Mouse (Mus musculus) adipocyte (in vitro differentiated cells): ENCODE results near the gene Spock1.

ENCODE experiments used
- DNase-seq: peaks from one replicate; pipeline ENCODE4 v3.0.0-alpha.2; 2016; ENCODE audit warnings: low spot score

Gene Spock1

DNA sequence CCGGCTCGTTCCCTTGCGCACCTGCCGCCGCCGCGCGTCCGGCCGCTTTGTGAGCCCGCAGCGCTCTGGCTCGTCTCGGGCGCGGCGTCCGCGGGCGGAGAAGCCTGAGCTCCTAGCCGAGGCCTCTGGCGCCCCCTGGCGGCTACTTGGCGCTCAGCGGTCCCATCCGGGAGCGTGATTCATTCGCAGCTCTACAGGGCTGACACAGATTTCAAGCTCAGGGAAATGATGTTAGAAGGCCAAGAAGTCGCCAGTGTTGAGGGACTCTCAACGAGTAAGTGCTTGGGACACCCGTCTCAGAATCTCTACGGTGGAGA lies at the start of gene Spock1:
Spock1 (minus strand) TSS at position 67 of the 317 bp plus-strand sequence.
- no peak for DNase-seq

DNA sequence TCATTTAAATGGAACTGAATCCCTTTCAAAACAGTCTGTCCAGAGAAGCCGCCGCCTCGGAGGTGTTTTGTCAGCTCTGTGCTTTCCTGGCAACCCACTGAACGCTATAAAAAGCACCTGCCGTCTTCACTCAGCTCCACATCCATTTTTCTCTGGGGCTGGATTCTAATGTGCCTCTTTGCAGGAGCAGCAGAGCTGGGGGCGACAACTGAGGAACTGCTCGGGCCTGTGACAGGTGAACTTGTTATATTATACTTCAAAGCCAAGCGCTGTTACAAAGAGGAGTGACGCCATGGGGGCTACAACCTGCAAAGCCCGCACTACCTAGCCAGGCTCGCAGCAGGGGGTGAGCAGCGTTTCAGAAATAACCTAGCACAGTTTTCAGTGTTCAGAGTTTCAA lies 42.0 kb upstream of the Spock1 start:
- DNase-seq = no peak

DNA sequence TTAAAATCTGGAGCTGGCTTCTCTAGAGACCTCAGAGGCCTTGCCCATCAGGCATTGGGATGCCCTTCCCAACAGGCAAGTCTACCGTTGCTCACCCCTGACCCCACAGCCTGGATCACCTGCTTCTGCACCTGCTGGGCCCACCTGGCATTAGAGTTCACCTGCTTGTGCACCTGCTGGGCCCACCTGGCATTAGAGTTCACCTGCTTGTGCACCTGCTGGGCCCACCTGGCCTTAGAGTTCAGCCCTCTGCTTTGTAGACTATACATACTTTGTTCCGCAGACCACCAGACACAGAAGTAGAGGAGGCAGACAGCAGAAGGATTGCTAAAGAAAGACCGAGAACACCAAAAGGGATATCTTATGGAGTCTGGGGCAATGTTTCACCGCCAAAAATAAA lies 41.4 kb upstream of the Spock1 start:
- DNase-seq = no peak

DNA sequence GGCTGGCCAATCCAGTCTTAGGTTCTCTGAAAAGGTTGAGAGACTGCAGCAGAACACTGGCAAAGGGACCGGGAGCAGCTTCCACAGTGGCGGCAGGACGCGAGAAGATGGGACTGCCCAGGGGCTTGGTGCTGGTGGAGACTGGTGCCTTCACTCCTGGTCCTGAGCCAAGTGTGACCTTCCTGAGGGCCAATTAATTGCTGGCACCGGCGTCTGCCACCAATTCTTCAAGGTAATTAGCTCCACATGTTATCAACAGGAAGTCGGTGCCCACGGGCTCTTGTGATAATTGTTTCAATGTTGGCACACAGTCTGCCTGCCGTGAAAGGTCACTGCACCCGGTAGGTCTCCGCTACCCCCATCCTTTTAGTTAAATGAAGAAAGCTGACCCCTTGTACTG lies 37.1 kb upstream of the Spock1 start:
- no peak for DNase-seq

DNA sequence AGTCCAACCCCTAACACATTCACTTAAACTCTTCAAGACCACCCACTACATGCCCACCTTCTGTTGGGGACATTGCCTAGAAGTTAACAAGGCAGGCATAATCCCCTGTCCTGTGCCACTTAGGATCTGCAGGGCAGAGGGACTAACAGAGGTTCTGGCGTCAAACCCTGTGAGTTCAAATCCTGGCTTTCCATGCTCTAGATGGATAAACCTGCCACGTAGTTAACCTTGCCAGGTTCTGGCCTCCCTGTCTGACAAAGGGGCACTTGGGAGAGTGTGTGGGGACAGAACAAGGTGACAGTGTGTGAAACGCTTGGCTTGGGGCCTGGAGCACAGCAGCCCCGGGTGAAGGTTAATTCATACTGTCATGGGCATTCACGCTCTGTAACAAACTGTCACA lies 36.3 kb upstream of the Spock1 start:
- DNase-seq = no peak

DNA sequence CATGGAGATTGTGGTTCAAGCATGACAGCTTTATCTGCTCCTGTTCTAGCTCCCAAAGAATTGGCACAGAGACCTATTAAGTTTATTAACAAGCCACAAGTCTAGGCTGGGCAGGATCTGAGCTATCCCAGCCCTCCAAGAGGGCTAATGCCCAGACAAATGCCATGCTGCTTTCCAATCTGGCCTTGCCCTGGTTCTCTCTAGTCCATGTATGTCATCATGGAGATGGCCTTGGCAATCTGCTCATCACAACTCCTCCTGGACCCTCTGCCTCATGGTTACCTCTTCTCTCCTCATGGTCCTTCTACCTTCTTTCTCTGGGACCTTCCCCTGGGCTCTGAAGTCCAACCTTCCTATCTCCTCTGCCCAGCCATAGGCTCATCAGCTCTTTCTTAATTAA lies 35.8 kb upstream of the Spock1 start:
- no peak for DNase-seq

DNA sequence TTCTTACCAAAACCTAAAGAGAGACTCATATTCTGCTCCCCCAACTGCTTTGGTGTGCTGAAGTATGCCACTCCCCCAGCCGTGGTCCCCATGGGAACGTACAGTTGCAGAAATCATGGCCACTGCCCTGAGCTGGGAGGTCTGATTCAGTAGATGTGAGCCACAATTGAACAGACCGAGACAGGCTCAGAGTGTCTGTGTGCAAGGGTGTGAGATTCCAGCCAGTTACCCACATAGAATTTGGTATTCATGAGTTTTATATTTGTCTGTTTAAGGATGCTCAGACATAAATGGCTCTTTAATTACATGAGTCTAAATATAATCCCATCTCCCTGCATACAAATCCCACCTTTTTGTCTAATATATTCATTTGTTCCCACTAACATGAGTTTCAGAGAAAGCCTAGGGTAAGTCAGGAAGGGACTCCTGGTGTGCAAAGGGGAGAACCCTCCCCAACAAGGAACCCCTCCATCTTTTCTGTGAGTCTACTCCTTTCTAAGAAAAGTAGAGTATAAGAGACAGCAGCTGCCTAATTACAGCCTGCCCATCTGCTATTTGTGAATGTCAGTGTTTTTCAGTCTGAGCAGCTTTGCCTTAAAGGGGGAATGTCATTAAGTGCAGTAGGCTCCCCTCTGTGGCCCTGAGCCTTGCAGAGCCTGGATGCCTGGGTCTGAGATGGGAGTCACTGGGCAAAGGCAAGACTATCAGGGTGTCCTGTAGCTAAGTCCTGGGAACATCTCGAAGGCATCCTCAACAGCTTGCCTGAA lies 29.5 kb upstream of the Spock1 start:
- no peak for DNase-seq

DNA sequence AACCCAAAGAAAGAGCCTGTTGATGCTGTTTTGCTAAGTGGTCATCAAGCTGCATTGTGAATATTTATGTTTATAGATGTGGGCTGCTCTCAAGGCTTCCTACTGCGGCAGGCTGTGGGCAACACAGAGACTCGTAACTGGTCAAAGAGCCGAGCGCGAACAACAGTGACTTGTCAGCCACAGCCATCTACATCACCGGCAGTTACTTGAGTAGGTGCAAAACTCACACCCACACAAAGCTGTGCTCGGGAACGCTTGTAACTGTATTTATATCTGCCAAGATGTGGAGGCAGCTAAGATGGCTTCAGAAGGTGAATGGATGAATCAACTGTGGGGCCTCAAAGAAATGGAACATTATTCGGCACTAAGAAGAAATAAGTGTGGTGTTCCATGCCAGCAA lies 23.9 kb upstream of the Spock1 start:
- DNase-seq = no peak

DNA sequence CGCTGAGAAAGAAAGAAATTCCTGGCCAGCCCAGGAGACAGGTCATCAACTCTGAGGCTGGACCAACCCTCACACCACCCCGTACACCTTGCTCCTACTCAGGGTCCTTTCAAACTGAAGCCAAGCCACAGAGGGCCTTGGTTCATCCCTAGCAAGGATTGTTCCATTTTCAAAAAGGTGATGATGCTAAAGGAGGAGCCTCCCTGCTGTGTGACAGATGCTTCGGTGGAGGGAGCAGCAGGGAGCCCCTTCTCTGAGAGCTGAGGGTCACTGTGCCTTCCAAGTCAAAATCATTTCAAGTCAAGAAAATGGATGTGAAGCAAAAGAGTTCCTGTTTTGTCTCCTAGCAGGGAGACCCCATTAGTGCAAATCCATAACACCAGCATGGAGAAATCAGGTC lies 23.2 kb upstream of the Spock1 start:
- DNase-seq = no peak

DNA sequence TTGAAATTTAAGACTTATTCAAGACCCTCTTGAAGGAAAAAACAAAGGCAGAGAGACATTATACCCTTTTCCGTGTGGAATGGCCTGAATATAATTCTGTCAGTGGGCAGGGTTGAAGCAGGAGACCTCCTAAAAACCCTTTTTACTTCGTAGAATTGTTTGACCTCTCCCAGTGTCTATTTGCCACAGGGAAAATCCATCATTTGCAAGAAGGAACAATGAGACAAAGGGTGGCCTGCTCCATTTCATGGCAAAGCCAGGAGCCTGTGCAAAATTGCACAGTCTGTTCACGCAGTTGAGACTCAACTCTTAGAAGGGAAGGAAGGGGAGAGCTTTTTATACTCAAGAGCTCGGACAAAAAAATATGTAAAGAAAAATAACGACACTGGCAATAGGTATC lies 22.6 kb upstream of the Spock1 start:
- no peak for DNase-seq

DNA sequence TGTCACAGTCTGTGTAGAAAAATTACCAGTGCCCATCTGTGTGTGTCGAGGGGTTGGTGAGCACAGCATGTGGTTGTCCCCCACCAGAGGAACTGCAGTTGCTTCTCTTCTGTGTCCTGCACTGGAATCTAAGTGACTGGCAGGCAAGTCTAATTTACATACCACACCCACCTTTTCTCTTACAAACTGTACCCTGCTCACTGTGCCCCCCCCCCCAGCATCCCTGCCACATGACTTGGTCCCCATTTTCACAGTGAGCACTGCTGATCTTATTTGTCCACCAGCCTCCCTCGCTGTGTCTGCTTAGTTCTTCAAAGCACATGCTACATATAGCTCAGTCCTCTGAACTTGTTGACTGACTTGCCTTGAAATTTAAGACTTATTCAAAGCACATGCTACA lies 22.2 kb upstream of the Spock1 start:
- DNase-seq = no peak

DNA sequence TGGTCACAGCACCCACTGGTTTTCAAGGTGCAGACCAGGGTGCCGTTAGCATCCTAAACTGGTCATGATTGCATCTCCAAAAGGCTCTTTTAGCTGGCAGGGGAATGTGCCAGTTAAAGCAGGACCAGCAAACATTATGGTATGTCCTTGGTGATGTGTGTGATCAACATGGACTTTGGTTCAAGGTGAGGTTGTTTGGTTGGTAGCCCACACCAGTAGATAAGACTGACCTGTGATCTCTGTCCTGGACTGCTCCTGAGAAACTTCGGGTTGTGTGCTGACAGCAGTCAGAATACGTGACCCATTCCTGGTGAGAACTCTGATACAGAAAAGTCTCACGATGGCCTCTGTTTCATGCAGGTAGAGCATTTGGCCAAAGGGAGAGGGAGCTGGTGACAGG lies 11.8 kb upstream of the Spock1 start:
- DNase-seq = no peak

DNA sequence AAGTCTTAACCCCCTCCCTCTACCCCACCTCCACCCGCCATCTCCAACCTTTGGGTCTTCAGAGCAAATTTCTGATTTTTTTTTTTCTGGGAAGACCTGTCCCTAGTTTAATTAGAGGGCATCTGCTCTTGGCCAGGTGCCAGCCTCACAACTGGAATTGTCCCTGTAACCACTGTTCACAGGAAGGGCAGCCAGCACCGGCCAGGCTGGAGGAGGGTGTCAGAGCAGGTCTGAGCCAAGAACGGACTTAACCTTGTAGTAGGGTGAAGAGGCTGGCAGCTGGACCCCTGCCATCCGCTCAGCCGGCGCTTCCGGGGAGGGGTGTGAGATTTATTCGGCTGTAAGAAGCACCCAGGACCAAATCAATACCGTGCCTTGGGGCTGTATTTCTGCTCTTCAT lies 3.0 kb upstream of the Spock1 start:
- DNase-seq = no peak

DNA sequence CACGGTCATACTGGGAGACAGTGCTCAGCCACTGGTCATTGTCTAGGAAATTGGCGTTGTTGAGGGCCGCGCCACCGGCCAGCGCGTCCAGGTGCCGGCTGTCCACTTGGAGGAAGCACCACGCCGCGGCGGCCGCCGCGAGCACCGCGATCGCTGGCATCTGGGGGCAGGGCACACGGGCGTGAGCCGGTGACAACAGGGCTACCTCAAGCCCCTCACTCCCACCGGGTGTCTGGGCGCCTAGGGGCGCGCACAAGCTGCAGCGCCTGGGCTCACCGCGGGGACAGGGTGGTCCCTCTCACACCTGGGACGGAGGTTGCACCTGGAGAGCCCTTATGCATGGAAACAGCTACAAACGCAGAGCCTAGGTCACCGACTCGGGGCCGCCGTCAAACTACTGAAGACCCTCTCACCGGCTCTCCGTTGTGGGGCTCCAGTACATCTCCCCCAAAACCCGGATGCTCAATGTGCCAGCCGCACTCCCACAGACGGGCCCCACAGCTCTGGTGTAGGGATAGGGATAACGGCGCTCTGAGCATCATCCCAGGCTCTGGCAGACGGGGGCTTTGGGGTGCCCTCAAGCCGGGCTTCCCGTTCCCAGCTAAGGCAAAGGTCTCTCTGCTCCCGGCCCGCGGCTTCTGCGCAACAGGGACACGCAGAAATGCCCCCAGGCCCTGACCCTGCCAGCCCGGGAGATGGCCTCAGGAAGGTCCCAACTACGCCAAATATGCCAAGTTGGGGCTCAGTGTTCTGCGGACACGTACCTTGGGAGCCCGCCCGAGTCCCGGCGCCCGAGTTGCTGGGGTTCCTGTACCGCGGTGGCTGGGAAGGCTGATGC lies 485 bp downstream of the Spock1 start:
- no peak for DNase-seq

DNA sequence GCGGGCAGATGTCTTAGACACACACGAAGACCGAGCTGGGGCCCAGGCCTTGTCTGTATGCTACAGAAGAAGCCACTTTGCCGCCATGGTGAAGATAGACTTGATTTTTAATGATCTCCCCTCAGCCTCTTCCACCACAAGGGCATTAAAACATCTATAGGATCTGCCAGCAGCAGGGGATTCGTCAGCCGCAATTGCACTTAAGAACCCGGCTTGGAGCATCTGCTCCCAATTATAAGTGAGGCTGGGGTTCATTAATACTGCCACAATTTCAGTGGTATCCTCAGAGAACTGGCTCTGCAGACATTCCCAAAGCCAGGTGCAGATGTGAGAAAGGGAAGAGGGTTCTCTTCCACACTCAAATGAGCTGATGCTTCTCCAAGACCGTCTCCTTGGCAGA lies 13.5 kb downstream of the Spock1 start:
- DNase-seq = no peak

DNA sequence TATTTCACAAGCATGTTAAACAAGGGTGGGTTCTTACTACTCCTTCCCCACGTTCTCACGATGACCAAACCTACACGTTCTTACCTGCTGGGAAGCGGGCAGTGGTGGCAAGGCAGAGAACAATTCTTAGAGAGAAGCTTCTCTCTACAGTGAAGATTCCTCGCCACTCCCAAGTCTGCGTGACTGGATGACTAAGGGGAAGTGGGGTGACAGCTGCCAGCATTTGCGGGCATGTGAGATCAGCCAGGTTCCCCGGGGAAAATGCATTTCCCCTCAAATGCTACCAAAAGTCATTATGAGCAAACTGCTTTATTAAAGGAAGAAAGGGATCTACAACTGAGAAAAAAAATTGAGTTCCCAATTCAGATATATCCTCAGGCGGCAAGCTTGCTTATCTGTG lies 18.4 kb downstream of the Spock1 start:
- no peak for DNase-seq

DNA sequence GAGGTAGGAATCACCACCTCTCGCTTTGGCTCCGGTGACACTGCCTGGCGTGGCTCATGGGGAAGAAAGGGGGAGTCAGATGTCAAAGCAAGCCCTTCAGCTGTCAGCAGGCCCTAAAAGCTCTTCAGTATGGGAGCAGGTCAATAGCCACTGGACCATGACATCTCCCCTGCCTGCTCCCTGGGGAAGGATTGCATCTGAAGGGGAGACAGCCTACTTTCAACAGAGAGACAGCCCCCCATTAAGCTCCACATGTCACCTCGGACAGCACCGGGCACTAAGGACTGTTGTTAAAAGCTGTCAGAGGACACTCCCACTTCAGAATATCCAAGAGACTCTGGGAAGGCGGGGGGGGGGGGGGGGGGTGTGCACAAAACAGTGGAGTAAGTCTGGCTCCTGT lies 19.1 kb downstream of the Spock1 start:
- DNase-seq = no peak

DNA sequence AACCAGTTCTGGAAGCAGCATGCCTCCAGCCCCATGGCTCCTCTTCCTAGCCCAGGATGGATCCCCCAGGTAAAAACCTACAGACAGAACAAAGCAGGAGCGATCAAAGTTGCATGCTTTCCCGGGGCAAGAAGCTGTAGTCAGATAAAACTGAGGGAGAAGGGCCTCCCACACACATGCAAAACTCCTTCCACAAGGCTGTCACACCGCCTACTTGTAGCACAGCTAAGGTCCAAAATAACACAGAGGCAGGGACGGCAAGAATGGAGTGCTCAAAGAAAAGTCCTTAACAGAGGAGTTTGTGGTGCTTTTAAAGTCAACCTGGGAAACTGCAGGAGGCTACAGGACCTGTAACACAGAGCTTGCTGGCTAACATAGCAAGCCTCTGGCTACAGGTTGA lies 28.3 kb downstream of the Spock1 start:
- DNase-seq = no peak

DNA sequence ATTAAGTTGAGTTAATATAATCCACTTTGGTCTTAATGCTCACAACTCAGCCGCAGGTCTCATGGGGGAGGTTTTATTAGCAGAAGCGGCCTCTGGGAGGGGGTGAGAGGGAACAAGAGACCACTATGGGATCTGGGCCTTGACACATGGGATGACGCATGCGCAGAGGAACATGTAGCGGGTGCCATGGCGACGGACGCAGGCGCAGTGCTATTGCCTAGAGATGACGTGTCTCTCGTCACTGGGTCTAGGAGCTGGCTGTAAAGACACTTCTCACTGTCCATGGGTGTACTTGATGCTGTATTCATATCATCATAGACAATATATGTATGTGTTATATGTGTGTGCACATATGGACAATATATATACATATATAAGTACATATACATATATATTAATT lies 29.3 kb downstream of the Spock1 start:
- no peak for DNase-seq

DNA sequence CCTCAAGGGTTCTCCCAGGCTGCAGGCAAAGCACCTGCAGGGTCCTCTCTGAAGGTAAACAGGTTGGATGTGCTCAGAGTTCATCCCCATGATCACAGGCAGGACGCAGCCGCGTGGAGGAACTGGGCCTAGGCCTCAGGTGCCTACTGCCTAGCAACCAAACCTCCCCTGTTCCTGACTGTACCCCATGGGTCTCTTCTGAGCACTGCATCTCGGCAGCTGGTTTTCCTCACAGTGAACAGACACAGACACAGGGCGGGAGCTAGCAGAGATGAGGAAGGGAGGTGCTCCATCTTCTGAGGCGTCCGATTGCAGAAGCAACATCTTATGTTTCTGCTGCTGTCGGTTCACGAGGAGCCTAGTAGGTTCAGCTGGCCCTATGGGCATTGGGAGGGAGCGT lies 30.4 kb downstream of the Spock1 start:
- no peak for DNase-seq

DNA sequence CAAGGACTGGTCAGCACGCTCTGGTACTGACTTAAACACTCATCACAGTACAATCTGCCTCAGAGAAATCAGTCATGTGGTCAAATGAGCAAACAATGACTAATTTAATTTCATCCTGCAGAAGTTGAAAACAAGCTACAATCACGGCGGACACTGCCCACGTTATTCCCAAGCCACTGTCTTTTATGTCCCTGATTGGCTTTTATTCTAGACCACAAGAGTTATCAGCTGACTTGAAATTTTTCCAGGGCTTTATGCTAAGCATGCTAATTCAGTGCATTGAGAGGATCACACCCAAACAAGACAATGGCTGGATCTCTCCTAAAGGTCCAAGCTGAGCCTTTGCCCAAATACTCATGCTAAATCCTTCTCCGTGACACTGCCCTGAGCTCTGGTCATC lies 31.2 kb downstream of the Spock1 start:
- DNase-seq = no peak

DNA sequence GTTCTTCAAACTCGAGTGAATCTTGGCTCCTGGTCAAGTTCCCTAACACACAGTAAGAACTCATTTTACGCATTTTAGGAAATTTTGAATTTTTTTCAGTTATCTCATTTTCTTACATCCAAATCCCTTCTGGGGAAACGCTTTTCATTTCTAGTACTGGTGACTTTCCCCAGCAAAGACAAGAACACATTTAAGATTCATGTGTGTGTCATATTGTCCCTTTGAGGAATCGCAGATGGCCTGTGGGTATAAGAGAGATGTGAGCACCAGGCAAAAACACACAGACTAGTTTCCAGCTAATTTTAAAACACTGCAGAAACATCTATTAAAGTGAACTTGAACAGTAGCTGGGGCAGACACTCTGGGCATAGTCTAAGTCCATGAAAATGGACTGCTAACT lies 38.1 kb downstream of the Spock1 start:
- no peak for DNase-seq

DNA sequence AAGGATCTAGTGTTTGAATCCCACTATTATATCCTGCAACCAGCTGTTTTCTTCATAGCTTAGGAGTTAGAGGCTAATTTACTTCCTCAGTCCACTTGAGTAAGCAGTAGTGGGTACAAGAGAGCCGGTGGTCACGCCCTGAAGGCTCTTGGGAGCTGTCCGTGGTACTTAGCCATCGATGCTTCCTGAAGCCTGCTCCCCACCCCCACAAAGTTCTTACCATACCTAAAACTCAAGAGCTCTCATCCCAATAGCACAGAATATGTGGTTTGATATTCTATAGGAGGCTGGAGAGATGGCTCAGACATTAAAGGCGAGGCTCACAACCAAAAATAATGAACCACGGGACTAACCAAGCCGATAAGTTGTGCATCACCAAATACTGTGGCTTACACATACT lies 40.5 kb downstream of the Spock1 start:
- no peak for DNase-seq

DNA sequence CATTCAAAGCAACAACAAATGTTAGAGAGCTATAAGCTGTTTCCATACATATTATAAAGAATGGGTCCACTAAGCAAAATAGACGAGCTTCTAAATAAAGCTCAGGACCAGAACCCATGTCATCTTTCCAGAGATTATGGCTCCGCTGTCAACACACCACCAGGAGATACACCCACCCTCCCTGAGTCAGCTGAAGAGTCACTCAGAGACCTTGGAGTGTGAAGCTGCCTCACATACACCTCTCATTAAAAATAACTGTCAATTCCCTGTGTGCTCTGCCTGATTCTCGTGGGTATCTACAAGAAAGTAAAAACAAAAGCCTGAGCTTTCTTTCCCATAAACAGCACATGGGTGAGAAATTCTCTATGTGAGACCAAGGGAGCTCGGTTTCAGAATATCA lies 43.1 kb downstream of the Spock1 start:
- DNase-seq = no peak
